Mouse (Mus musculus): ENCODE measurements around the gene Evi2. TPM values are rescaled to one million over a fixed set of nuclear protein-coding genes. Genes with fewer than 3 reads are reported as not detected.

The Evi2 gene
- total RNA-seq, 2 experiments from 2014 or later = 0.11 TPM

DNA sequence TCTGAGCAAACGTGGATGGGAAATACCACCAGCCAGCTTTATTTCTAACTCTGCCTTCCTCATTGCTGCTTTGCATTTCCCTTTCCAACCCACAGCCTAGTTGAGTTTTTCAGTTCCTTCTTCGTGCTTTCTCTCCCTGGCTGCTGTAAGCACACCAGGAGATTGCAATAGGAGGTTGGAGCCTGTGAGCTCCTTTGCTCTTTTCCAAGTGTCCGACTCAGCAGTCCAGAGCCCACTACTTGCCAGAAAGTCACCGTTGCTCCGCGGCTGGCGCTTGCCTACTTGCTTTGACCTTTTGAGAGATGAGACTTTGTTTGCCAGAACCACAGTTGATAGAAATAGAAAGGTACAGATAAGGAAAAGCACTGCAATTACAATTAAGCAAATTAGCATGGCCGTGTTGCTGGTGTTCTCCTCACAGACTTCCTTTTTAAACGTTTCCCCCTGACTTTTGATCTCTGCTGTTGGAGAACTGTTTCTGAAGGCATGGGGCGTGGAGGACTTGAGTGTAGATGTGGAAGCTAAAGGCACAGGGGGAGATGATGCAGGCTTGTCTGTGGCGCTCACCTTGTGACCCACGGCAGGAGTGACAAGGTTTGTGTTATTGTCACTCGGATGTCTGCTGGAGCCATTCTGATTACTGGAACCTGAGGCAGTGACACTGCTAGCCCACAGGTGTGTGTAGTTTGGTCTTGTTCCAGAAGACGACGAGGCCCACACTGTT lies 3.2 kb downstream of the Evi2 start:
- intact Hi-C loops (cut with DNase I) = no loop called here
- peak; percentile 22 to 51 for DNase-seq

DNA sequence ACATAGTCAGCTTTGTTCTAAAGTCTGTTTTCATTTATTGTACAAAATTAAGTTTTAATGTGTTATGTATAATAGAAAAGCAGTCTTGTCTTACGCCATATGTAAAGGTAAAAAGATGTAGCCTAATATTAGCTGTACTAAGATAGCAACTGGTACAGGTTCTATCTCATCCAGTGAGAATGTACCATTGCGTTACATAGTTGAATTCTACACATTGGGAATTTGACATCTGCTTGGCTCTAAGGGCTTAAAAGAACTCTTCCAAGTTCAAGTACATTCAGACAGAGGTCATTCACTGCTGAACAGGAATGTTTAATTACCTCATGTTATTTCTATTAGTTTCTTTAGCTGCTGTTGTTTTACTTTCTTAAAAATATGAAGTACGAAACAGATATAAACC lies 3.8 kb downstream of the Evi2 start:
- intact Hi-C loops (cut with DNase I) = no loop called here
- DNase-seq = no peak

GRCm38 (mm10) chr11:79524310-79524575 lies 6.1 kb downstream of the Evi2 start:
- intact Hi-C loops (cut with DNase I) = no loop called here
- DNase-seq = no peak

DNA sequence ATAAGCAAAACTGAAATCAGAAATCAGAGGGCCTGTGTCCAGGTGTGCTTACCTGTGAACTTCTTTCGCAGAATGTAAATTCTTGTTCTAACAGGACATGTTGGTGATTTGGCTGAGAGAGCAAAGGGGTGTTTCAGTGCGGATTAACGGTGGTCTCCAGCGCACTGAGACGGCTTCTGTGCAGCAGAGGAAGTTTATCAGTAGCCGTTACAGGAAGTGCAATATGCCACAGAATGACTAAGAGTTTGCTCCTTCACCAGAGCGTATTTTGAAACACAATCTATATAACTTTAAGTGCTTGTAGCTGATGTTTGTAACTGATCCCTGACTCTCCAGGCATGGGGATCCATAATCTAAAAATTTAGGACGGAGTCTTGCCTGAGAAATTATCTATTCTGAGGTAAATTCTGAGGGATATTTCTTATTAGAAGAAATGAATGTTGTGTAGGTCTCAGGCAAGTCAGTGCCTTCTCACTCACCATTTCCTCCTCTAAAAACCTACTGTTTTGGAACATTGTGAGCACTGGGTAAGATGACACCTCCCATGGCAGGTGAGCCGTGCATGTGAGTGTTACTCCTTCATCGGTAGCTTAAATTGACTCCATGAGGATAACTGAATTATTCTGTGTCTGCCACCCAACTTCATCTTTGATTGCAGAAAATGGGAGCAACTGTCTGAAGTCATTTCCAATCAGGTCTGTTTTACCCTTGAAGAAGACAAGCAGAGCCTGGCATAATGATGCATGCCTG lies 6.7 kb downstream of the Evi2 start, which contains the start of gene Evi2b:
Gene Evi2b, minus strand, starts transcription at position 203 of the 750 bp plus-strand sequence.
- intact Hi-C loops (cut with DNase I) = no loop called here
- no peak for DNase-seq

DNA sequence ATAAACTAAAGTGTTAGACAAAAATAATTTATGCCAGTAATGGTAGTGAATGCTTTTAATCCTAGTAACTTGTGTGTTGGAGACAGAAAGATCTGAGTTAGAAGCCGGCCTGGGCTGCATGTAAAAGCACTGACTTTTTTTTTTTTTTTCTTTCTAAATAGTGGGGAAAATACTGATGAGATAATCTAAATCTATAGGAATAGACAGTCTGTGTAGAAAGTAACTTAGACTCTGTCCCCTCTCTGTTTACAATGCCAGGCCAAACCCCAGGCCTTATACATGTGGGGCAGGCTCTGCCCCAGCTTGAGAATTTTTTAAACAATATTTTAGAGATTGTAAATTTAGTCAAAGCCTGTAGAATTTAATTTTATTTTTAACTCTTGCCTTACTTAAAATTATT lies 7.4 kb downstream of the Evi2 start:
- intact Hi-C loops (cut with DNase I) = no loop called here
- no peak for DNase-seq

- intact Hi-C loops (cut with DNase I) = no loop called here
- DNase-seq = no peak
Observed at GRCm38 (mm10) chr11:79521930-79522329, 8.5 kb downstream of the Evi2 start.

DNA sequence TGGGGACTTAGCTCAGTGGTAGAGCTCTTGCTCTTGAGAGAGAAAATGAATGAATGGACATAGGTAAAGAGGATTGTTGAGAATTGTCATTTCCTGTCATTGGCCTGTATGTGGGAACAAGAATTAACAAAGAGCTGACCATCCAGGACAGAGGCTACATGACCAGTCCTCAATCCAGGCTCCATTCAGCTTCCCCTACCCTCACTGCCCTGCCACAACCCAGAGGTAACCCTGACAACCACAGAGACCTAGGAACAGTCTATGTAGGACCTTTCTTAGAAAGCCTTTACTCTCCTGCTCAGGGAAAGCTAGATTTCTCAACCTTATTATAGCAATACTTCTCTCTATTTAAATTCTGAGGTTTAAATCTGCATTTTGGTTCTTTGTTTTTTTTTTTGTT lies 9.6 kb downstream of the Evi2 start:
- DNase-seq = no peak
- intact Hi-C loops (cut with DNase I) = no loop called here

DNA sequence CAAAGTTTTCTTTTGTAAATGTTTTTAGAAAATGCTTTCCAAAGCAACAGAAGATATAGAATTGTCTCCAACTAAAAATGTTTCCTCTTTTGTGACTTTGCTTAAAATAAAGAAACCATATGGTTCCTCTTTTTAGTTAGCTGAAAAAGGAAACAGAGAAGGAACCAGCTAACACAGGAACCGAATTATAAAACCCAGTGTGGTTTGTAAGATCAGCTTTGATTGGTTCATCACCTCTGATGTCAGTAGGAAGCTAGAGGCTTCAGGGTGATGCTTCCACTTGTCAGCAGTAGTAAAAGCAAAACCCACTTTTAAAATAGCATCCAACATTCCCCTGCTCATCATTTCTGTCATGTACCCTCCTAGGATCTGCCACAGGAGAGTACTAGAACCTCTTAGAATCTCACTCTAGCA lies 10.5 kb downstream of the Evi2 start:
- no peak for DNase-seq

GRCm38 (mm10) chr11:79519299-79519698 lies 11.1 kb downstream of the Evi2 start:
- no peak for DNase-seq
- intact Hi-C loops (cut with DNase I) = no loop called here

More for the DNA sequence above, 10.5 kb downstream of the Evi2 start:
- intact Hi-C loops (cut with DNase I) = no loop called here

GRCm38 (mm10) chr11:79515798-79516197 lies 14.6 kb downstream of the Evi2 start:
- intact Hi-C loops (cut with DNase I) = no loop called here
- DNase-seq = no peak

- intact Hi-C loops (cut with DNase I) = no loop called here
Observed at GRCm38 (mm10) chr11:79515331-79515730, 15.1 kb downstream of the Evi2 start.

GRCm38 (mm10) chr11:79511970-79512369 lies 18.4 kb downstream of the Evi2 start:
- intact Hi-C loops (cut with DNase I) = no loop called here
- DNase-seq = no peak

More at GRCm38 (mm10) chr11:79515331-79515730, 15.1 kb downstream of the Evi2 start:
- DNase-seq = no peak

DNA sequence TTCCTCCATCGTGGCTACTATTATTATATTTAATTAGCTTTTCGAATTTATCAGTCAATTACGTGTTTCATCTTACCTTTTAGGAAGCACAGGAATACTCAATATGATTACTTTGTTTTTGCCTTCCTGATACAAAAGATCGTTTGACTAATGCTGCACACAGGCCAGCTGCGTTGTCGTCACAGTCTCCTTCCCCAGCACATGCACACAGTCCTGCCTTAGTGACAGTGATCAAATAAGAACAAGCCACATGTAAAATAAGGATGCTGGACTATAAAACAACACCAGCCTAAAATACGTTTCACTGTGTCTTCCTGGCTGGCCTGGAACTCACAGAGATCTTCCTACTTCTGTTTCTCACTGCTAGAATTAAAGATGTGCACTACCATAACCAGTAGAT lies 25.9 kb downstream of the Evi2 start:
- intact Hi-C loops (cut with DNase I) = no loop called here
- DNase-seq = no peak

DNA sequence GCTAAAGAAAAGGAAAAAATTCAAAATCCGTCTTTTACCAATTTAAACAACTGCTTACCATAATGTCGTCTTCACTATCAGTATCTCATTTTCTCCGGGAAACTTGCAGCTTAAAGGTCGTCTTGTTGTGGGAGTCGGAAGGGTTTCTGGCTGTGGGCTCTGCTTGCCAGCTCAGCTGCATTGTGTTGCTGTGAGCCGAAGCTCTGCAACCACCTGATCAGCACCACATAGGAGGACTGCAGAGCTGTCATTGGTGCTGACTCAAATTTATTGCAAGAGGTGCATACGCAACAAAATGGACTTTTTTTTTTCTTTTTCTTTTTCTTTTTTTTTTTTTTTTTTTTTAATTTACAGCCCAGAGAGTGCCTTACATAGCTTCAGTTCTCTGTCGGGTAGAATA lies 26.5 kb downstream of the Evi2 start, which contains the start of gene Omg:
Gene Omg, minus strand, starts transcription at position 240 of the 400 bp plus-strand sequence.
- intact Hi-C loops (cut with DNase I) = no loop called here
- no peak for DNase-seq

- intact Hi-C loops (cut with DNase I) = no loop called here
- no peak for DNase-seq
Observed at GRCm38 (mm10) chr11:79502917-79503316, 27.5 kb downstream of the Evi2 start.

DNA sequence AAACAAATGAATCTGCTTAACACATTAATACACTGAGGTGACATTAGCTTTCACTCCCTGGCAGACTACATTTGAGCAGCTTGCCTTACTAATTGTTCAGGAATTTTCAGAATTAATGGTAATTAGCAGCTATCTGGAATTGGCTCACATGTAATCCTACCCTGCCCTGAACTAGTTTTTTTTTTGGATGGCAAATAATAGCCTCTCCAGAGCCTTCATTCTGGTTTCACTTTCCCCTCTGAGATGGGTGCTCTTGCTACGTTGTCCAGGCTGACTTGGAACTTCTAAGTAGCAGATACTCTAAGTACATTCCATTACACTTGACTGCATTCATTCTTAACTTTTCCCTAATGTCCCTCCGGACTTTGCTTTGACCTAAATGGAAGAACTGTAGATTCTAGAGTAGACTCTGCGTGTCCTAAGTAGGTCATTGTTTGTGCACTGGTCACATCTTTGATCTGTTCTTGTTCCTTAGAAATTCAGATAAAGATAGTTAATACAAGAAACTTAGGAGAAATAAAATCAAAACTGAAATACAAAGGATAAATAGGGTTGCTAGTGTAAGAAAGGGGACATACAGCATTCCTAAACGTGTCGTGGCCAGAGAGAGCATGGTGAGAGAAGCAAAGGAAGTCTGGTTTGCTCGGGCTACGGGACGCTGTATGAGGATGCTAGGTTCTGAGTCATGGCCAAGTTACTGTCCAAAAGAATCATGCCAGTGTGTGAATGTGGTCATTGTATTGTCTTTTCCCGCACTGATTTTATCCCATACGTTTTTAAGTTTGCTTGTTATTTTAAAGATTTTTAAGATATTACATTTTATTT lies 35.2 kb downstream of the Evi2 start:
- intact Hi-C loops (cut with DNase I) = no loop called here
- no peak for DNase-seq

DNA sequence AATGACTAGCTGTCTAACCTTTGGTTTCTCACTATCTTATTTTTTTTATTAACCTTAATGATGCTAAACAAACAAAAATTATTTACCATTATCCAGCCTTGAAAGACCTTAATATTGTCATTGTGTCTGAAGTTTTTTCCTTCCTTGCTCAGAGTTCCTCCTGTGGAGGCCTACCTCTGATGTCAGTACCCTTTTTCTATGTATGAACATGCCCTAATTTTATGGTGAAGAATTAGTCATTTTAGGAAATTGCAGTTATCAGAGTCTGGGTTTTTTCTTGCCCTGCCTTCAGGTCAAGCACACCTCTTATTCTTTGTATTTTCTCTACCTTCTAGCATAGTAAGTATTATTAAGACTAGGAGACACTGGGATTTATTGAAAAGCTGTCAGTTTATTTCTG lies 45.7 kb downstream of the Evi2 start:
- no peak for DNase-seq
- intact Hi-C loops (cut with DNase I) = no loop called here

GRCm38 (mm10) chr11:79483876-79484528 lies 46.4 kb downstream of the Evi2 start:
- DNase-seq = no peak
- intact Hi-C loops (cut with DNase I) = no loop called here

GRCm38 (mm10) chr11:79483392-79483791 lies 47.0 kb downstream of the Evi2 start:
- intact Hi-C loops (cut with DNase I) = no loop called here
- DNase-seq = no peak

GRCm38 (mm10) chr11:79468097-79468496 lies 62.3 kb downstream of the Evi2 start:
- DNase-seq = no peak
- intact Hi-C loops (cut with DNase I) = no loop called here

Data from heart, postnatal 36 days (tissue).